Comparison of ENCODE assay signal across 27 mouse cellular contexts in the genomic region with DNA sequence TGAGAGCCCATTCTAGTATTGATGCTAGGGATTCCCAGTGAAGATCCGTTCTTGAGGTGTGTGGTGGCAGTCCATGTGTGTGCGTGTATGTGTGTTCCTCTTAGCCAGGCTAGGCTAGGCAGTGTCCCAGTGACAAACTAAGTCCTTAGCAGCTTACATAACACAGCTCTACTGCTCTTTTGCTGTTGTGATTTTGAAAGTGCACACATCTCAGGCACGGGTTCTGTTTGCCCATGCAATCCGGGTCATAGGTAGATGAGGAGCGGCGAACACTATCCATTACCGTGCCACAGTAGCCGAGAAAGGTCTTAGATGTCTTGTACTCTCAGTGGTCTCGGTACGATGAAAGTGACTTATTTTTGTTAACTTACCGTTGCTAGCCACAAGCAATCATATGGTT.
DNase-seq lines count a peak whose midpoint lies in the region; ATAC-seq and TF ChIP-seq lines count a peak whose summit lies in the region.
"Had no signal": no experiment of that assay in that cellular context is flagged by ENCODE, and none has a peak within 500 bp of the region (broad histone marks: within the 10 kb centered on the region; RNA-seq: fewer than 3 reads in every experiment).

No protein-coding gene starts in this region.

- no peak overlapping the region for H3K4me2 ChIP-seq in heart, embryonic 12.5 days
- H3K4me2 ChIP-seq in liver, embryonic 15.5 days: no peak overlapping the region
- H3K4me2 ChIP-seq in liver, embryonic 12.5 days: no peak overlapping the region
- no peak overlapping the region for H3K4me2 ChIP-seq in liver, postnatal 0 days (ENCODE audit: low read depth, low read length)
- H3K4me2 ChIP-seq: embryonic facial prominence, embryonic 13.5 days; embryonic facial prominence, embryonic 15.5 days; forebrain, embryonic 12.5 days had no signal

- no peaks in the 10 kb centered on the region for H3K27me3 ChIP-seq in heart, embryonic 12.5 days (replicated peaks)
- no peaks in the 10 kb centered on the region for H3K27me3 ChIP-seq in liver, embryonic 15.5 days
- H3K27me3 ChIP-seq in liver, embryonic 12.5 days (replicated peaks): no peaks in the 10 kb centered on the region
- H3K27me3 ChIP-seq in liver, postnatal 0 days (ENCODE audit: insufficient read depth, low read length): no peaks in the 10 kb centered on the region
- H3K27me3 ChIP-seq: CH12.LX; embryonic facial prominence, embryonic 13.5 days; embryonic facial prominence, embryonic 15.5 days; Patski had no signal

- no peak for TF ChIP-seq CTCF in liver, postnatal 0 days (IDR thresholded peaks at IDR 0.05; ENCODE audit: low read depth)

- H3K4me1 ChIP-seq in heart, embryonic 12.5 days (replicated peaks): no peaks in the 10 kb centered on the region
- no peaks in the 10 kb centered on the region for H3K4me1 ChIP-seq in liver, embryonic 15.5 days (replicated peaks)
- H3K4me1 ChIP-seq in liver, embryonic 12.5 days: no peaks in the 10 kb centered on the region
- peaks cover 2% of the 10 kb centered on the region; the same call in 1 of the 2 replicates for H3K4me1 ChIP-seq in liver, postnatal 0 days (ENCODE audit: insufficient read depth)

- H3K36me3 ChIP-seq in heart, embryonic 12.5 days: no peaks in the 10 kb centered on the region
- no peaks in the 10 kb centered on the region for H3K36me3 ChIP-seq in liver, embryonic 15.5 days (replicated peaks)
- H3K36me3 ChIP-seq in liver, embryonic 12.5 days: no peaks in the 10 kb centered on the region
- H3K36me3 ChIP-seq in liver, postnatal 0 days (replicated peaks; ENCODE audit: insufficient read depth, low read length): no peaks in the 10 kb centered on the region
- H3K36me3 ChIP-seq: embryonic facial prominence, embryonic 13.5 days; embryonic facial prominence, embryonic 15.5 days; forebrain, embryonic 10.5 days; forebrain, embryonic 12.5 days; G1E had no signal

- TF ChIP-seq EP300 in liver, postnatal 0 days (IDR thresholded peaks at IDR 0.05; ENCODE audit: low read depth): no peak

- ATAC-seq in heart, embryonic 12.5 days (ENCODE audit: insufficient number of reproducible peaks, low FRiP score): no peak
- ATAC-seq in liver, embryonic 15.5 days (ENCODE audit: insufficient read depth): 0 out of 2 replicates have a peak, but pooled peaks have one; percentile 18
- ATAC-seq in liver, embryonic 12.5 days: no peak
- ATAC-seq in liver, postnatal 0 days: peak; percentile 81
- ATAC-seq: activated CD4-positive, CD25-positive, alpha-beta regulatory T cell, adult 4 months; CD4-positive, CD25-positive, alpha-beta regulatory T cell, adult 4 months; forebrain, embryonic 14.5 days; forebrain, embryonic 16.5 days; Patski had no signal

- H3K9ac ChIP-seq in heart, embryonic 12.5 days: no peak overlapping the region
- no peak overlapping the region for H3K9ac ChIP-seq in liver, embryonic 15.5 days
- H3K9ac ChIP-seq in liver, embryonic 12.5 days: no peak overlapping the region
- no peak overlapping the region for H3K9ac ChIP-seq in liver, postnatal 0 days (replicated peaks)
- H3K9ac ChIP-seq: embryonic facial prominence, embryonic 13.5 days; embryonic facial prominence, embryonic 15.5 days; forebrain, embryonic 12.5 days had no signal

- peak; percentile 36 for DNase-seq in heart, adult 11 months
- DNase-seq in liver, postnatal 0 days: no peak
- DNase-seq: adrenal gland, adult 8-10 months; adrenal gland, postnatal 14 days; adrenal gland, postnatal 36 days; B cell, adult 2 months; cerebellum, adult 11-12 months; cerebellum, adult 2 months; cerebellum, adult 9-10 months; cerebellum, postnatal 10 days; cerebellum, postnatal 25 days; embryo, embryonic 11 days had no signal

- no peak overlapping the region for H3K4me3 ChIP-seq in heart, embryonic 12.5 days
- H3K4me3 ChIP-seq in liver, embryonic 15.5 days (replicated peaks): no peak overlapping the region
- H3K4me3 ChIP-seq in liver, embryonic 12.5 days: no peak overlapping the region
- no peak overlapping the region for H3K4me3 ChIP-seq in liver, postnatal 0 days (ENCODE audit: low read depth, low read length)
- H3K4me3 ChIP-seq: embryonic facial prominence, embryonic 13.5 days; embryonic facial prominence, embryonic 15.5 days; erythroblast, embryonic 14.5 days; forebrain, embryonic 10.5 days; forebrain, embryonic 12.5 days had no signal

- H3K27ac ChIP-seq in heart, embryonic 12.5 days (ENCODE audit: poor library complexity, severe bottlenecking): no peak overlapping the region
- H3K27ac ChIP-seq in liver, embryonic 15.5 days (replicated peaks): no peak overlapping the region
- no peak overlapping the region for H3K27ac ChIP-seq in liver, embryonic 12.5 days
- peak overlapping the region; percentile 50 for H3K27ac ChIP-seq in liver, postnatal 0 days (ENCODE audit: low read depth)
- H3K27ac ChIP-seq: embryonic facial prominence, embryonic 13.5 days; embryonic facial prominence, embryonic 15.5 days; forebrain, embryonic 10.5 days; forebrain, embryonic 12.5 days had no signal

- no peaks in the 10 kb centered on the region for H3K9me3 ChIP-seq in heart, embryonic 12.5 days (replicated peaks)
- H3K9me3 ChIP-seq in liver, embryonic 15.5 days (replicated peaks): no peaks in the 10 kb centered on the region
- H3K9me3 ChIP-seq in liver, embryonic 12.5 days (replicated peaks): no peaks in the 10 kb centered on the region
- no peaks in the 10 kb centered on the region for H3K9me3 ChIP-seq in liver, postnatal 0 days (ENCODE audit: low read length)
- H3K9me3 ChIP-seq: embryonic facial prominence, embryonic 13.5 days; embryonic facial prominence, embryonic 15.5 days; forebrain, embryonic 10.5 days; forebrain, embryonic 12.5 days; G1E had no signal

- 93% methylated on average over 11 of the region's 11 CpGs for WGBS in heart, embryonic 12.5 days
- 78% methylated on average over 11 of the region's 11 CpGs for WGBS in liver, embryonic 15.5 days (ENCODE audit: insufficient replicate concordance)
- 84% methylated on average over 11 of the region's 11 CpGs for WGBS in liver, embryonic 12.5 days (ENCODE audit: insufficient replicate concordance)
- 78% methylated on average over 11 of the region's 11 CpGs for WGBS in liver, postnatal 0 days (ENCODE audit: insufficient replicate concordance)

Comparison
In these comparisons a context has a peak if more than half of its experiments do, and no peak if none do; other contexts are left out.
1. ATAC-seq: peak in liver, embryonic 15.5 days (single experiment) and liver, postnatal 0 days (single experiment); none in heart, embryonic 12.5 days (single experiment) and liver, embryonic 12.5 days (single experiment).